Mouse (Mus musculus) cerebellum, postnatal 25 days (tissue): ENCODE measurements at regions not wholly inside any gene's neighbourhood (a gene's known extent, or its start where the extent isn't known, plus 50 kb on each side); places are given as distances from the start of the nearest gene placed in this dataset.
A peak's percentile ranks its signal among the peaks of the same experiment; 100 is the strongest.

ENCODE experiments used
- DNase-seq, 2 experiments: peaks; one replicate each; pipeline ENCODE4 v3.0.0; 2021; ENCODE audit warnings: mixed read lengths in 2 of 2

- no peak for DNase-seq
Measured at GRCm38 (mm10) chr7:79543231-79544071, 74.0 kb downstream of the Rhcg start.

DNA sequence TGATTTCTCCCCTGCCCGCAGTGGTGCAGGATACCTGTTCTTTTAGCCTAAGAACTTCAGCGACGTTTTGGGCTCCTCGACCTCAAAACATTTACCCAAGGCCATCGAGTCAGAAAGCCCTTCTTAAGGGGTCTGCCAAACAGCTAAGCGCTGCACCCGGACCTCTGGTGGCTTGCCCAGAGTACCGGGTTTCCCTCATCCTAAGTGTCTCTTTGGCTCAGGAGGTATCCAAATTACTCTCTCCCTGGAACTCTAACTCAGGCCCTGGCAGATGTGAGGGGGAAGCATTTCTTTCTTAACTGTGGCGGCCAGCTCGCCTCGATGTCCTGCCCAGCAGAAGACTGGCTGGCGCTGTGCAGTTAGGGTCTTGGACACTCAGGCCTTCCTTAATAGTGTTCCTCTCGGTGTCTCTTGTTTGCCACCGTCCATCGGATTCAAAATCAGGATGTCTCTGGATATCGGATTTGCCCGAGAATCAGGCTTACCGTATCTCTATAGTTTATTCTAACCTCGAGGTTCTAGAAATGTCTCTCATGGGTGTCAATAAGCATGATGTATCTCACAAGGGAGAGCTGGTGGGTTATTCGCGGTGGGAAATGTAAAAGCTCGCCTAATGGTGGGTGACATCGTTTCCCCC lies 75.0 kb downstream of the Rhcg start:
- DNase-seq, result no peak

GRCm38 (mm10) chr7:79540246-79540645 lies 74.1 kb upstream of the Polg start:
- no peak for DNase-seq

- no peak for DNase-seq
Measured at GRCm38 (mm10) chr7:79539426-79539825, 73.3 kb upstream of the Polg start.

DNA sequence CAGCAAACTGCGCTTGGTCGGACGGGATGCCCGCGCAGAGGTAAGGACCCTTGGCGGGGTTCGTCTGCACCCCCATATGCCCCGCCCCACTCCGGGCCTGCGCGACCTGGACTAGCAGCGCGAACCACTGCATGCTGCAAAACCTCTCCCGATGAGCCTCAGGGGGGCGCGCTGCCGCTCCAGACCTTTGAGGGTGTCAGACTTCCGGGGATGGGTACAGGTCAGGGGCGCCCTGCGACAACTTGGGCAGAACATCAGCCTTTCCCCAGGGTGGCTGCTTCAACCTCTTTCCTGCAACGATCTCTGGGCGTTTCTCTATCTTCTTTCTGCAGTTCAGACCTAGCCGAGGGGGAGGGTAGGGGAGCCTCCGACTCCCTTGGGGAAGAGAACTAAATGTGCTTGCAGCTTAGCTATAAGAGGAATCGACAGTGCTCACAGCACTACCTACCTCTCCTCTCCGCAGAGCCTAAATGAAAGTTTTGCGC lies 70.0 kb upstream of the Polg start:
- DNase-seq, result peak; percentile 64 to 75

- DNase-seq, result peak; percentile 65 to 75
Measured at GRCm38 (mm10) chr7:79535251-79536111, 69.3 kb upstream of the Polg start.

DNA sequence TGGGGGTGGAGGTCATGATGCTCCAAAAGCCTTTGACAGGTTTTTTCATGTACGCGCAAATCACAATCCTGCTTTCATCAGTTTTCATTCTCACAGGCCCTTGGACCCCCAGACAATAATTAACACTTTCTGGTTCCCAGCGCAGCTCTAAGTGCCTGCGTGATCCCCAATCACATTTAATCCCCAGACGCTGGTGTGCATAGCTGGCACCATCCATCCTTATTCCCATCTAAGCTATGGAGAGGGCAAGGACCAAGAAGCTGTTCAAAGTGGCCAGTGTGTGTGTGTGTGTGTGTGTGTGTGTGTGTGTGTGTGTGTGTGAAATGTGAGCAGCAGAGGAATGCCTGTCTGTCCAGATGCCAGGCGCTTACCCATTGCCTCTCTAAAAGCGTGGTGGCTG lies 68.7 kb upstream of the Polg start:
- no peak for DNase-seq

DNA sequence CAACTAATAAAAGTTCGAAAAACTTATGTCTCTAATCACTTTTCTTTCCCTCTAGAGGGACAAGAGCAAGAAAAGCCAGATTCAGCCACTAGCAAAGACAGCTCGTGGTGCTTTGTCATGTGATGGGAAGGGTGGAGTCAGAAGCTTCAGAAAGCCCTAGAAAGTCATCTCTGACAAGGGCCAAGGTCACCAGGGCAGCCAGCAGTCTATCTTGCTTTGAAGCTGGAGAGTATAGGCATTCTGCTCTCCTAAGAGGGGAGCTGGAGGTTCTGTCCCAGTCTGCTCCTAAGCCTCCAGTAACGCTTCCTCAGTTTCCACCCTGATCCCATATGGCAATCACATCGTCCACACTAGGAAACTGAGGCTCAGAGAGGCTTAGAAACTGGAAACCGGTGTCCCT lies 68.2 kb upstream of the Polg start:
- DNase-seq, result peak in 1 of 2 experiments; percentile 4

DNA sequence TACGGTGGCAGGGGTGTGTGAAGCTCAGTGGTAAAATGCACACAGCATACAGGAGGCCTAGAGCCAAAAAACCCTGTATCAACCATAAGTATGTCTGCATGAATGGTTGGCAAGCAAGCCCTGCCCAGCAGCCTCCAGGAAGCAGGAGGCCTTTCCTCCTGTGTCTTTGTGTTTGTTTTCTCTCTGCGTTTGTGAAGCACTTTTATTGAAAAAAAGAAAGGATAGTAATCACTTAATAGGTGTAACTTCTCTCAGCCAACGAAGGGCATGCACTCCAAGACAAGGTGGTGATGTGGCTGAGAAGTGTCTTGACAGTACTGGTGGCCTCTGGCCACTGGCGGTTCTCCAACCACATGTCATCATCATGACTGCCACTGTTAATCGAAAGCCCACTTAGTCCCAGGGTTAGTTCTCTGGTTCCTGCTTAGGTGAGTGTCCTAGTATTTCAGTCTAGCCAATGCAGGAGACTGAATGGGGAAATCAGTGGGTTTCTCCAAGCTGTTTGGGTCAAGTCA lies 66.5 kb upstream of the Polg start:
- DNase-seq, result peak in 1 of 2 experiments; percentile 25

GRCm38 (mm10) chr7:79531551-79532356 lies 65.6 kb upstream of the Polg start:
- DNase-seq, result peak; percentile 31 to 56

DNA sequence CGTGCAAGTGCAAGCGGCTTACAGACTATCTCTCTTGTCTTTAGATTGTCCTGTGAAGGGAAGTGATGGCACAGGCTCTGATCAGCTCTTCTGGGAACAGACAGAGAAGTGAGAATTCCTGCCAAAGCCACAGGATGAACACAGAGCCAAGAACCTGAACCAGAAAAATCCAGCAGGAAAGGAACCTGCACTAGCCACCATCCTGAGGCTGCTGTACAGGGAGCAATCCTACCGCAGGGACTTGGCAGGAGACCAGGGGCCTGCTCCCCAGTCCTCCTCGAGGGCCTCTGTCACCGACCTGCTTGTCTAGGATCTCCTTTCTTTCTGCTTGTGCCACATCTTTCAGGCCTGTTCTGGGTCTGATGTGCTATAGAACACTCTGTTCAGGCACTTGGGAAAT lies 65.0 kb upstream of the Polg start:
- peak; percentile 72 to 73 for DNase-seq

GRCm38 (mm10) chr7:79529480-79529879 lies 63.3 kb upstream of the Polg start:
- peak; percentile 34 to 69 for DNase-seq

DNA sequence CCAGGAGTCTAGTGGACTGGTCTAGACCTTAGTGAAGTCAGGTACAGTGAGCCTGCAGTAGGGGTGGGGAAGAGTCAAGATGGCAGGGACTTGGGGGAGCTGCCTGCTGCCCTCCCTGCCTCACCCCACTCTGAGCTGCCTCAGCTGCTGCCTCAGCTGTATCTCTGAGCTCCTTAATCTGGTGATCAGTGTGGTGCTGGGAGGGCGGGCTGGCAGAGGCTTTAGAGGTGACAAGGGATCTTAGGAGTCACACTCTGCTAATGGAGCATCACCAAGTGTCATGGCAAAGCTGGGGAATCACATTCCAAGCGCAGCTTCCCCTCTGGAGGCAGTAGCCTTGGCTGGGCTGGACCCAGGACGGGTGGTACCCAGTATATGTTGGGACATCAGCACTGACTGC lies 61.8 kb upstream of the Polg start:
- DNase-seq, result peak in 1 of 2 experiments; percentile 5

GRCm38 (mm10) chr7:79525690-79526630 lies 59.8 kb upstream of the Polg start:
- DNase-seq, result no peak

GRCm38 (mm10) chr7:79524921-79525320 lies 58.8 kb upstream of the Polg start:
- DNase-seq, result peak in 1 of 2 experiments; percentile 21

DNA sequence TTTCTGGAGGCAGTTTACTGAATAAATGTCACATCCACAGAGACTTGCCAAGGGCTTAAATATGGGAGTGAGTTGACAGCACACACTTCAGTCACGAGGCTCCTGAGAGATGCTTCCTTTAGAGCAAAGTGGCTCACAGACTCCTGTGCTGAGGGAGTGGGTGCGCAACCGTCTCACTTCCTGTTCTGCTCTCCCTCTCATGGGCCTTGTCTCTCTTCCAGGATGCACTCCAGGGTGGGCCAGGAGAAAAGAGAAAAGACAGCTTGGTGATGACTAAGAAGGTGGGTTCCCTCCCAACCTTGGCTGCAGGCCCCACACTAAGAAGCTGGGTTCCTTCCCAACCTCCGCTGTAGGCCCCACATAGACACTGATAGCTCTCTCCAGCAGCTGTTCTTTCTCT lies 57.5 kb upstream of the Polg start:
- no peak for DNase-seq

GRCm38 (mm10) chr7:79522046-79522445 lies 55.9 kb upstream of the Polg start:
- DNase-seq, result no peak

GRCm38 (mm10) chr7:79521259-79521658 lies 55.1 kb upstream of the Polg start:
- peak; percentile 77 to 83 for DNase-seq

DNA sequence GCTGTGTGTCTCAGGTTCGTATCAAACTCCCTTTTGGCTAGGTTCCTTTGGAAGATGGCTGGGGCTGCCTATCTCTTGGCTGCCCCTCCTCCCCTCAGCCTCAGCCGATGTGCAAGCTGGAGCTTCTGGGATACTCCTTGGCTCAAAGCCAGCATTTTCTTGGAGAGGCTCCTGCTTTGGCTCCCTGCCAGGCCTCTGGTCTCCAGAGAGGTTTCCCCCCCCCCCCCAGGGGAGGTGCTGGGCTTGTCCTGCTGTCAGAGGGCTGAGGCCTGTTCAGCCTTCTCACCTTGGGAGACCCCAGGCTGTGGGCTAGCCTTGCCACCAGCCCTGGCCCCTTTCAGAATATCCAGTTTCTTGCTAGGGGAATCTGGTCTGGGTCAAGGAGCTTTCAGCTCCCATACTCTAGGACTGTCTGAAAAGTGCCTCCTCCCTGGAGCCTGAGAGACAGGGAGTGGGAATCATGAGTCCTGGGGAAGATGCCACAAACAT lies 54.1 kb upstream of the Polg start:
- DNase-seq, result peak; percentile 70 to 81

- no peak for DNase-seq
Measured at GRCm38 (mm10) chr7:79518928-79519327, 52.8 kb upstream of the Polg start.
